Mouse (Mus musculus): ENCODE results near the gene Bcl2l1. TPM values are rescaled to one million over a fixed set of nuclear protein-coding genes. Genes with fewer than 3 reads are reported as not detected.

Gene Bcl2l1
- polyA plus RNA-seq, 1 experiment = 212 TPM

DNA sequence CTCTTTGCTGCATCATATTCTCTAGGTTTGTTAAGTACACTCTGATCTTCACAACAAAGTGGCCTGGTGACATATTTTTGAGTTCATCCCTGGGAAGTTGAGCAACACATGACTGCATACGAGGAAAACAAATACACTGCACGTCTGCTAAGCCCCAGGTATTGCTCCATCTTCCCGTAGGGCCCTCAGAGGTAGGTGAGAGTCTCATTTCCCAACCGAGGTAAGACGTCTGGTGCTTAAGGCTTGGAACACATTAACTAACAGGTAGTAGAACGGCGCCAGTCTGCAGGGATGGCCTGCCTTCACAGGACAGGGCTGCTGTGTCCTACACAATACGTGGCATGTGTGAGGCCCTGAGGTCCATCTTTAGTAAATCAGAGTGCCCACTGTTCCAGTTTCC is 46.9 kb downstream of the Bcl2l1 start:
- no peak overlapping the region for H3K4me3 ChIP-seq (replicated peaks)
- TF ChIP-seq GATA1 (IDR thresholded peaks at IDR 0.05; ENCODE audit: low read length) = no peak
- TF ChIP-seq TAL1 (IDR thresholded peaks at IDR 0.05; ENCODE audit: low read length) = no peak
- peaks cover 94% of the 10 kb centered on the region for H3K36me3 ChIP-seq (ENCODE audit: control insufficient read depth)
- no peaks in the 10 kb centered on the region for H3K27me3 ChIP-seq (ENCODE audit: control insufficient read depth)
- peaks cover 92% of the 10 kb centered on the region for H3K4me1 ChIP-seq (ENCODE audit: control insufficient read depth)
- no peaks in the 10 kb centered on the region for H3K9me3 ChIP-seq (ENCODE audit: control insufficient read depth, low read length)

DNA sequence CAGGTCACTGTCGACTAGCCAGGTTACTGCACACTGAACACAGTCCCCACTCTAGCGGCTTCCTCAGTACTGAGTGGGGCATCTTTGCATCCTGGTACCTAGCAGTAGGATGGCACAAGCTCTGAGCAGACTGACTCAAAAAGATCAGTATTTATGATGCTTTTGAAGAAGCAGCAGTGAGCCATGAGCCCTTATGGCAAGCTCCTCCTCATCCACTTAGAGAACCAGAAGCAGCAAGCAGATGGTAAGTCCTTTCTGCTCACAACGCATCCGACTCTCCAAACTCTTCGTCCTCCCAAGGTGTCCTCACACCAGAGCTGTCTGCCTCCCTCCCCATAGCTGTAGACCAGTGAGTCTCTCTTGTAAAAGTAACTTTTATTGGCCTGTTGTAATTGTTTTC is 48.3 kb downstream of the Bcl2l1 start:
- no peak overlapping the region for H3K4me3 ChIP-seq (replicated peaks)

DNA sequence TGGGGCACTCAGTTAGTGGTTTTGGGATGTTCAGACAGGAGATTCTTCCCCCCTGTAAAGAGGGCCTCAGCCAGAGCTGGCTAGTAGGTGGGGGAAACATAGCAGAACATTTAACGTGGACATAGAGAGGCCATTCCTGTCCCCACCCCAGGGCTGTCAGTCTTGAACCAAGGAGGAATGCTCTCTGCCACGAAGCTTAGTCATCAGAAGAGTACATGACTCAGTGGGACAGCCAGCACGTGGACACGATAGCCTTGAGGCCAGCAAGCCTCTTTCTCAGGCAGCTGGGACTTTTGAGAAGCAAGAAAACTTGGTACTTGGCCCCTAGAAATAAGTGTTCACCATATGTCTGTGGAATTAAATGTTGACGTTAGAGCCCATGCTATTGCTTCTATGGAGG is 48.9 kb downstream of the Bcl2l1 start:
- Histone ChIP-seq H3K27me3 (ENCODE audit: control insufficient read depth) (no peaks in the 10 kb centered on the region), H3K4me3 (replicated peaks) (no peak overlapping the region), H3K9me3 (ENCODE audit: control insufficient read depth, low read length) (no peaks in the 10 kb centered on the region), H3K36me3 (ENCODE audit: control insufficient read depth) (peaks cover 93% of the 10 kb centered on the region), H3K4me1 (ENCODE audit: control insufficient read depth) (peaks cover 79% of the 10 kb centered on the region)
- TF ChIP-seq GATA1 (IDR thresholded peaks at IDR 0.05; ENCODE audit: low read length) (no peak), TAL1 (IDR thresholded peaks at IDR 0.05; ENCODE audit: low read length) (no peak)

More for the DNA sequence above, 48.3 kb downstream of the Bcl2l1 start:
- Histone ChIP-seq H3K4me1 (ENCODE audit: control insufficient read depth) (peaks cover 84% of the 10 kb centered on the region), H3K27me3 (ENCODE audit: control insufficient read depth) (no peaks in the 10 kb centered on the region), H3K36me3 (ENCODE audit: control insufficient read depth) (peaks cover 97% of the 10 kb centered on the region), H3K9me3 (ENCODE audit: control insufficient read depth, low read length) (no peaks in the 10 kb centered on the region)
- no peak for TF ChIP-seq GATA1 (IDR thresholded peaks at IDR 0.05; ENCODE audit: low read length)
- no peak for TF ChIP-seq TAL1 (IDR thresholded peaks at IDR 0.05; ENCODE audit: low read length)

DNA sequence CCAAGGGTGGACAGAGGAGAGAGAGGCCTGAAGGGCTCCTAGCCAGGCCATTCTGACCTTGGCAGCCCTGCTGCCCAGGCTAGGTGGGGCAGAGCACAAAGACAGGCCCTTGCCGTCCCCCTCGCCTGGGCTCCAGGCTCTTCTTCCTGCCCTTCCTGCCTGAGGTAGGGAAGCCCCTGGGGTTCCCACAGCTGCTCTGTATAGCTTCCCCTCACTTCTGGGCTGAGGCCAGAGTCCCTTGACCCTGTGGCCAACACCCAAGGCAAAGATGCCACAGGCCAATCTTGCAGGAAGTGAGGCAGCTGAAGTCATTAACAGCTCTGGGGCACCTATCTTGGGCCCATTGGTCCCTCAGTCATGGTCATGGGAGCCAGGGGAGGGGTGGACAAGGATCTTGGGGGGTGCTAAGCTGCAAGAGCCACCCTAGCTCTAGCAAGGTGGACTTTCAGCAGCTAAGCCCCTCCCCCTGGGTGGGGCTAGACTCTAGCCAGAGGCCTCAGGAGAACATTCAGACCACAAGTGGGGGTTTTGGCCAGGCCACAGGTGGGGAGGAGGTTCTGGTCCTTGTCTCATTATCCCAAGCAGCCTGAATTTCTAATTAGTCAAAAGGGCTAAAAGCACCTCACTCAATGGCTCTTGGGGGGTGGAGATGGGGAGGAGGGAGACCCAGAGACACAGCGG is 50.4 kb downstream of the Bcl2l1 start:
- H3K27me3 ChIP-seq (ENCODE audit: control insufficient read depth) = no peaks in the 10 kb centered on the region
- H3K4me1 ChIP-seq (ENCODE audit: control insufficient read depth) = peaks cover 73% of the 10 kb centered on the region
- H3K36me3 ChIP-seq (ENCODE audit: control insufficient read depth) = peaks cover 95% of the 10 kb centered on the region
- no peaks in the 10 kb centered on the region for H3K9me3 ChIP-seq (ENCODE audit: control insufficient read depth, low read length)
- no peak for TF ChIP-seq TAL1 (IDR thresholded peaks at IDR 0.05; ENCODE audit: low read length)
- TF ChIP-seq GATA1 (IDR thresholded peaks at IDR 0.05; ENCODE audit: low read length) = no peak
- no peak overlapping the region for H3K4me3 ChIP-seq (replicated peaks)

DNA sequence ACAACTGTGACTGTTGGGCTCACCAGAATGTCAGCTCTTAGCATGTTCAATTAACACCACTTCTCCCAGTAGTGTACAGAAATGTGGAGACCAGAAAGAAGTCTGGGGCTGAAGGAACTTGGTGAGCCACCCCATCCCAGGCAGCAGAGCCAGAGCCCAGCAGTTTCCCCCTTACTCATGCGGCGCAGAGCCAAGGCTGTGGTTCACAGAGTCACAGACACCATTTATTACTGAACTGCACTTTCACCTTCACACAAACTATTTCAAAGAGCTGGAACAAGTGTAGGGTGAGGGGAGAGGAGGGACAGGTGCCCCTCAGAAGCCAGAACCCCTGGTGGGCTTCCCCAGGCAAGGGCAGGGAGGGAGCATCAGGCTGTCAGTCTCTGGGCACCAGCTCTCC is 51.1 kb downstream of the Bcl2l1 start:
- peaks cover 69% of the 10 kb centered on the region for H3K4me1 ChIP-seq (ENCODE audit: control insufficient read depth)
- no peak for TF ChIP-seq TAL1 (IDR thresholded peaks at IDR 0.05; ENCODE audit: low read length)
- no peak for TF ChIP-seq GATA1 (IDR thresholded peaks at IDR 0.05; ENCODE audit: low read length)

DNA sequence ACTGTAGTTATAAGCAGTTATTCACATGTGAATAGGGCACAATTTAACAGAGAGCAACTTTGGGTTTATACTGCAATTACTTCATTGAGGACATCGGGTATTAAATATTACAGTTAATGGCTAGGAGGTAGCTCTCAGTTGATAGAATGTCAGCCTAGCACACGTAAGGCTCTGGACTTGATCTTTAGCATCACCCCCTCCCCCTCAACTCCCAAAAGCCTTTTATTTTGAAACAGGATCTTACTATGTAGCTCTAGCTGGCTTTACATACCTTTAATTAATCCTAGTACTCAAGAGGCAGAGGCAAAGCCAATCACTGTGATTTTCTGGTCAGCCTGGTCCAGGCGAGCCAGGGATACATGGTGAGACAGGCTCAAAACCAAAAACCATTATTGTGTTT is 54.4 kb downstream of the Bcl2l1 start:
- Histone ChIP-seq H3K27me3 (ENCODE audit: control insufficient read depth) (peaks cover 15% of the 10 kb centered on the region), H3K4me1 (ENCODE audit: control insufficient read depth) (peaks cover 53% of the 10 kb centered on the region), H3K4me3 (replicated peaks) (no peak overlapping the region), H3K9me3 (ENCODE audit: control insufficient read depth, low read length) (no peaks in the 10 kb centered on the region), H3K36me3 (ENCODE audit: control insufficient read depth) (peaks cover 65% of the 10 kb centered on the region)
- TF ChIP-seq TAL1 (IDR thresholded peaks at IDR 0.05; ENCODE audit: low read length) (no peak), GATA1 (IDR thresholded peaks at IDR 0.05; ENCODE audit: low read length) (no peak)

More for the DNA sequence above, 51.1 kb downstream of the Bcl2l1 start:
- H3K4me3 ChIP-seq (replicated peaks) = no peak overlapping the region
- H3K27me3 ChIP-seq (ENCODE audit: control insufficient read depth) = no peaks in the 10 kb centered on the region
- no peaks in the 10 kb centered on the region for H3K9me3 ChIP-seq (ENCODE audit: control insufficient read depth, low read length)
- peaks cover 93% of the 10 kb centered on the region for H3K36me3 ChIP-seq (ENCODE audit: control insufficient read depth)

DNA sequence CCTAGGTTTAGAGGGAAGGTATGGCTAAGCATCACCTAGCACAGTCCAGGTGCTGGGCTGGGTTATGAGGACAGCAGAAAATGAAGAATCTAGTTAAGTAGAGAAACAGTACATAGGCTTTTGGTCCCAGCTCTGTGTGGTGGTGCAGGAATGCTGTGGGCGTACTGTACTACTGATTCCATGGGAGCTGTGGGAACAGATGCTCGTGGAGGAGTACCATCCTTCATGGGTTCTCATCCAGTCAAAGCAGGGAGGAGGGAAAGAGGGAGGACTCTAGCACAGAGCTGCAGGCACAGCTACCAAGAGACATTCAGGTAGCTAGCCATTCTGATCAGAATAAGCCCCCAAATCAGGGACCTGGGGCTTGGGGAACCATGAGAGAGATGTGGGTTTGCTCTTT is 55.1 kb downstream of the Bcl2l1 start:
- Histone ChIP-seq H3K4me1 (ENCODE audit: control insufficient read depth) (peaks cover 50% of the 10 kb centered on the region), H3K9me3 (ENCODE audit: control insufficient read depth, low read length) (no peaks in the 10 kb centered on the region), H3K36me3 (ENCODE audit: control insufficient read depth) (peaks cover 58% of the 10 kb centered on the region), H3K4me3 (replicated peaks) (no peak overlapping the region), H3K27me3 (ENCODE audit: control insufficient read depth) (peaks cover 21% of the 10 kb centered on the region)
- TF ChIP-seq TAL1 (IDR thresholded peaks at IDR 0.05; ENCODE audit: low read length) (no peak), GATA1 (IDR thresholded peaks at IDR 0.05; ENCODE audit: low read length) (no peak)

DNA sequence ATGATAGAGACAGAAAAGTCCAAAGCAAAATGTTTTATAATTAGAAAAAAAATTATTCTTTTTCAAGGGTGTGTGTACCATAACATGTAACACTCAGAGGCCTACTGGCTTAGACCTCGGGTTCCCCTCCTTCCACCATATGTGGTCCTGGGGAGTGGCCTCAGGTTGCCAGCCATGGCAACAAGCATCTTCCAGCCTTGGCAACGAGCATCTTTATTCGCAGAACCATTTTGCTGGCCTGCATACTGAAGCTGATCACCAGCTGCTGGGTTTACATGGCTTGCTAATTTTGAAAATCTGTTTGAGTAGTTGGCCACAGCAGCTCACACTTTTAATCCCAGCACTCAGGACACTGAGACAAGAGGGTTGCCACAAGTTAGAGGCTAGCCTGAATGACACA is 55.5 kb downstream of the Bcl2l1 start:
- TF ChIP-seq GATA1 (IDR thresholded peaks at IDR 0.05; ENCODE audit: low read length) (no peak), TAL1 (IDR thresholded peaks at IDR 0.05; ENCODE audit: low read length) (no peak)
- no peak overlapping the region for H3K4me3 ChIP-seq (replicated peaks)
- H3K36me3 ChIP-seq (ENCODE audit: control insufficient read depth) = peaks cover 54% of the 10 kb centered on the region
- peaks cover 25% of the 10 kb centered on the region for H3K27me3 ChIP-seq (ENCODE audit: control insufficient read depth)
- H3K4me1 ChIP-seq (ENCODE audit: control insufficient read depth) = peaks cover 46% of the 10 kb centered on the region
- H3K9me3 ChIP-seq (ENCODE audit: control insufficient read depth, low read length) = no peaks in the 10 kb centered on the region

DNA sequence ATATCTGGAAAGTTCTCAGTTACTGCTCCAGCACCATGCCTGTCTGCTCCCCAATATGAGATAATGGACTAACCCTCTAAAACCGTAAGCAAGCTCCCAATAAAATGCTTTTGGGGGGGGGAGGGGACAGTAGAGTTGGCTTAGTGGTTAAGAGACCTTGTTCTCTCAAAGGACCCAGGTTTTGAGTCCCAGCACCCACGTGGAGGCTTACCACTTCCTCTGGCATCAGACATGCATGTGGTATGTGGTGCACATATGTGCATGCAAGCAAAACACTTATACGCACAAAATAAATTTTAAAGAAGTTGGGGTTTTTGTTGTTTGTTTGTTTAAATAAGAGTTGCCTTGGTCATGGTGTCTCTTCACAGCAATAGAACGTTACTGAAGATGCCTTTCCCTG is 56.2 kb downstream of the Bcl2l1 start:
- peaks cover 44% of the 10 kb centered on the region for H3K4me1 ChIP-seq (ENCODE audit: control insufficient read depth)

More for the DNA sequence above, 56.2 kb downstream of the Bcl2l1 start:
- H3K36me3 ChIP-seq (ENCODE audit: control insufficient read depth) = peaks cover 48% of the 10 kb centered on the region
- H3K4me3 ChIP-seq (replicated peaks) = no peak overlapping the region
- H3K9me3 ChIP-seq (ENCODE audit: control insufficient read depth, low read length) = no peaks in the 10 kb centered on the region
- H3K27me3 ChIP-seq (ENCODE audit: control insufficient read depth) = peaks cover 31% of the 10 kb centered on the region
- TF ChIP-seq TAL1 (IDR thresholded peaks at IDR 0.05; ENCODE audit: low read length) (no peak), GATA1 (IDR thresholded peaks at IDR 0.05; ENCODE audit: low read length) (no peak)

Data from erythroblast, embryonic 14.5 days (primary cell).